Mouse (Mus musculus) liver, adult (tissue): ENCODE data around the gene Nckap1l.

ENCODE experiments used
- GATA4 ChIP-seq: IDR thresholded peaks from 2 replicates; pipeline ENCODE4 v1.6.1; 2014; ENCODE audit warnings: mild to moderate bottlenecking, low read length; ENCODE audit not compliant: insufficient replicate concordance

Nckap1l gene

GRCm38 (mm10) chr15:103496204-103497140 lies 42.9 kb downstream of the Nckap1l start:
- TF ChIP-seq GATA4, result no peak

GRCm38 (mm10) chr15:103498157-103498556 lies 44.6 kb downstream of the Nckap1l start:
- no peak for TF ChIP-seq GATA4

- no peak for TF ChIP-seq GATA4
Observed at GRCm38 (mm10) chr15:103500723-103501122, 47.1 kb downstream of the Nckap1l start.

- no peak for TF ChIP-seq GATA4
Observed at GRCm38 (mm10) chr15:103501186-103501585, 47.6 kb downstream of the Nckap1l start.

- TF ChIP-seq GATA4, result no peak
Observed at GRCm38 (mm10) chr15:103502435-103503250, 49.0 kb downstream of the Nckap1l start, which contains the start of gene Pde1b. Gene Pde1b, plus strand, starts transcription at chr15:103503034.

GRCm38 (mm10) chr15:103503251-103503600 lies 49.6 kb downstream of the Nckap1l start:
- no peak for TF ChIP-seq GATA4

- TF ChIP-seq GATA4, result no peak
Observed at GRCm38 (mm10) chr15:103503660-103504059, 50.1 kb downstream of the Nckap1l start.

- no peak for TF ChIP-seq GATA4
Observed at GRCm38 (mm10) chr15:103509317-103509716, 55.7 kb downstream of the Nckap1l start.

- TF ChIP-seq GATA4, result no peak
Observed at GRCm38 (mm10) chr15:103511652-103512051, 58.1 kb downstream of the Nckap1l start.

- no peak for TF ChIP-seq GATA4
Observed at GRCm38 (mm10) chr15:103513621-103514031, 60.0 kb downstream of the Nckap1l start.

- no peak for TF ChIP-seq GATA4
Observed at GRCm38 (mm10) chr15:103514119-103514518, 60.5 kb downstream of the Nckap1l start.

GRCm38 (mm10) chr15:103514914-103515313 lies 61.3 kb downstream of the Nckap1l start:
- no peak for TF ChIP-seq GATA4

GRCm38 (mm10) chr15:103518600-103519385 lies 65.2 kb downstream of the Nckap1l start:
- no peak for TF ChIP-seq GATA4

GRCm38 (mm10) chr15:103519386-103520378 lies 66.1 kb downstream of the Nckap1l start:
- TF ChIP-seq GATA4, result no peak
